Mouse (Mus musculus): Measurements from ENCODE around the gene Gipc2. TPM values are rescaled to one million over a fixed set of nuclear protein-coding genes. Genes with fewer than 3 reads are reported as not detected.

Gene Gipc2
- polyA plus RNA-seq, 1 experiment from 2014 or later: 3.4 TPM

DNA sequence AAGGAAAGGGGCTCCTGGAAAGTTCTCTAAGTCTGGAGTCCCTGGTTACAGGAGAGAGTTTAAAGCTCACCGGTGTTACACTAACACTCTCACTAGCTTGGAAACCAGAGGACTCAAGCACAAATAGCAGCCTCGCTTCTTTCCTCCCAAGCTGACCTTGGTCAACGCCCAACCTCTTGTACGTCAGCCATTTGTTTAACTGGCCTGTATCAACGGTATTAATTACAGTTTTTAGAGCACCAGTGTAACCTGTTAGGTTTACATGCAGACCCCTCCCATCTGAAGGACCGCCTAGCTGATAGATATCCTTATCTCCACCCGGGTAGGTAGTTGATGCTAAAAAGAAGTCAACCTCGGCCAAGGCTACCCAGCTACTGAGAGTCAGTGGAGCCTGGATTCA, 2.7 kb downstream of the Gipc2 start:
- no peaks in the 10 kb centered on the region for H3K36me3 ChIP-seq
- 94% methylated on average over 8 of the region's 8 CpGs for WGBS

DNA sequence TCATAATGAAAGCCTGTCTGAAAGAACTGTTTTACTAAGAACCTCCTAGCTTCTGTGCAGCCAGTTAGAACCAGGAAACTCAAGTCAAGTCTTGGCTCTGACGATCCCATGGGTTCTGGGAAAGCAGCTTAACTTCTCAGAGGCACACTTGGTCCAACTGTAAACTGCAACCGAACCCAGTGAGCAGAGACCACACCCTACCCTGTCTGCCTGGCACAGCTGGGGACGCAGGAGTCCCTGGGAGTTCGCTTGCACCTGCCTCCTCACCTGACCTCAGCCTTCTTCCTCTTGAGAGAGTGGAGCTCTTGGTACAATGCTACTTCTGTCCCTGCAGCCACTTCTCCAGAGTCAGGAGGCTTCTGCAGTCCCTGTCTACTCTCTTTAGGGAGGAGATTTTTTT, 5.4 kb downstream of the Gipc2 start:
- WGBS: 67% methylated on average over 4 of the region's 4 CpGs
- no peak overlapping the region for H3K9ac ChIP-seq (replicated peaks)
- H3K27me3 ChIP-seq: peaks cover 17% of the 10 kb centered on the region
- peaks cover 6% of the 10 kb centered on the region for H3K4me1 ChIP-seq (replicated peaks)
- H3K9me3 ChIP-seq: no peaks in the 10 kb centered on the region
- no peak overlapping the region for H3K4me3 ChIP-seq (replicated peaks)
- no peak overlapping the region for H3K27ac ChIP-seq
- no peaks in the 10 kb centered on the region for H3K36me3 ChIP-seq
- no peak for ATAC-seq
- H3K4me2 ChIP-seq (replicated peaks): no peak overlapping the region

More for the DNA sequence above, 2.7 kb downstream of the Gipc2 start:
- Histone ChIP-seq H3K4me3 (replicated peaks) (no peak overlapping the region), H3K9me3 (no peaks in the 10 kb centered on the region), H3K4me1 (replicated peaks) (peaks cover 23% of the 10 kb centered on the region), H3K27ac (no peak overlapping the region), H3K4me2 (replicated peaks) (no peak overlapping the region), H3K9ac (replicated peaks) (no peak overlapping the region), H3K27me3 (peaks cover 23% of the 10 kb centered on the region)
- ATAC-seq: no peak

DNA sequence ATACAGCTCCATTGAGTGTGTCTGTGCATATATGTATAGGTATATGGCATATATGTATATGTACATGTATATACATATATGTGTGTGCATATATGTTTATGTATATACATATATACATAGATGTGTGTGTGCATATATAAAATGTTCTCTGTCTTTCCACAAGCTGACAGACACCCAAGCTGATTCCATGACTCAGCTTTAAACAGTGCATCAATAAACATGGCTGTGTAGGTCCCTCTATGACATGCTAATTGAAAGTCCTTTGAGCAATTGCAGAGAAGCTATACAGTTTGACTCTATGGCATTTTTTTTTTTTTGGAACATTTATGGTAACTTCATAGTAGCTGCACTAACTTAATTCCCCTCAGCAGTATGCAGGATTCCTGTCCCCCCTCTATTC, 6.7 kb downstream of the Gipc2 start:
- Histone ChIP-seq H3K4me3 (replicated peaks) (no peak overlapping the region), H3K36me3 (no peaks in the 10 kb centered on the region), H3K27me3 (peaks cover 4% of the 10 kb centered on the region; the same call in 1 of the 2 replicates), H3K9me3 (no peaks in the 10 kb centered on the region), H3K4me2 (replicated peaks) (no peak overlapping the region), H3K9ac (replicated peaks) (no peak overlapping the region), H3K4me1 (replicated peaks) (no peaks in the 10 kb centered on the region; the same call in 1 of the 2 replicates), H3K27ac (no peak overlapping the region)
- peak; percentile 51 for ATAC-seq

DNA sequence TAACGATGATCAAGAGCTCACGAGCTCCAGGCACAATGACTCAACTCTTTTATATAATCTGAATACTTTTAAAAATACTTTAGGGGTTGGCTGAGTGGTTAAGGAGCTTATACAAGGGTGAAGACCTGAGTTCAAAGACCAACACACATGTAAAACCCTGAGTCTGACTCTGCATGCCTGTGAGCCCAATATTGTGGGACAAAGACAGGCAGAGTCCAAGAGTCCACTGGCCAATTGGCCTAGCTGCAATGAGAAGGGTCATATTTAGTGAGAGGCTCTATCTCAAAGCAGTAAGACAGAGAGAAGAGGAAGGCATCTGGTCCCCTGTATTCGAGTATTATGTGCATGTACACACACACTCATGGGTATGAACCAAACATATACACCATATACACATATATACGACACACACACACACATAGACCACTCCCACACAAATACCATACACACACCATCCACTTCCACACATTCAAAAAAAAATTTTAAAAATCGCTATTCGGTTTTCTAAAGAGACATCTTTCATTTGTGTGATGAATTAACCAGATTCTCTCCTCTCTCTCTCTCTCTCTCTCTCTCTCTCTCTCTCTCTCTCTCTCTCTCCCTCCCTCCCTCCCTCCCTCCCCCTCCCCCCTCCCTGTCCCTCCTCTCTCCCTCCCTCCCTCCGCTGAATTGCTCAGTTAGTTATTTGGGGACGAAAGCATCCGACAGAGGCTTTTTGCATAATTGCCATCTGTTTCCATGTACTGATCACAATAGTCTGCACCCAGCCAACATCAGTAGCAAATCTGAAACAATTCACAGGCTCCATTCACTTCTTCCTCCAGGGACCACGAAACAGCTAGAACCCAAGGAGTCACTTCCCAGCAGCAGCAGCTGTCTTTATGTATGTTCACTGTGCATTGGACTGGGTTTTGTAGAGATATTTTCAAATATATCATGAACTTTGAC, 7.4 kb downstream of the Gipc2 start:
- Histone ChIP-seq H3K27ac (no peak overlapping the region), H3K9ac (replicated peaks) (no peak overlapping the region), H3K4me3 (replicated peaks) (no peak overlapping the region), H3K36me3 (no peaks in the 10 kb centered on the region), H3K27me3 (peaks cover 4% of the 10 kb centered on the region; the same call in 1 of the 2 replicates), H3K9me3 (no peaks in the 10 kb centered on the region), H3K4me2 (replicated peaks) (no peak overlapping the region), H3K4me1 (replicated peaks) (no peaks in the 10 kb centered on the region; the same call in 1 of the 2 replicates)
- ATAC-seq: peak; percentile 62
- WGBS: 58% methylated on average over 10 of the region's 10 CpGs

DNA sequence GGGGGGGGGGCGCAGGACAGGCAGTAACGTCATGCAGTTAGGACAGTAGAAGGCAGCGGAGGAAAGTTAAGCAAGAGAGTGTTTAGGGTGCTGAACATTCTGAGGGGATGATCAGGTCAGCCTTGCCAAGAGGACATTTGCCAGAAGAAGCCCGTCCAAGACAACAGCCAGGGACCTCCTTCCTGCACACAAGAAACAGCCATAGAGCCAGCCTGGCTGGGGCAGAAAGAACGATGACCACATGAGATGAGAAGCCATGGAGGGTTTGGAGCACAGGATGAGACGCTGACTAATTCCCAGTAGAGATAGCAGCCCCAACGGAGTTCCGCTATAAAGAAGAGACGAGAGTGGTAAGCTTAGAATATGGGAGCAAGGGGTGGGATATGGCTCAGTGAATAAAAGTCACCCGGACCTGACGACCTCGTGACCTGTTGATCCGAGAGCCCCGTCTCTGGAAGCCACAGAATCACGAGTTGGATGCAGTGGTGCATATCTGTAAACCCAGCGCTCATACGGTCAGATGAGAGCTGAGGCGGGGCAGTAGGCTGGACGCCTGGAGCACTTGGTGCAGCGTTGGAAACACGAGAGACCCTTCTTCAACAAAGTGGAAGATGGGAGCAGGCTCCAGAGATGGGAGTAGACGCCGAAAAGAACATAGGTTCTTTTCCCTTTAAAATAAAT, 9.1 kb downstream of the Gipc2 start:
- Histone ChIP-seq H3K9me3 (no peaks in the 10 kb centered on the region), H3K27me3 (peaks cover 4% of the 10 kb centered on the region; the same call in 1 of the 2 replicates), H3K4me3 (replicated peaks) (no peak overlapping the region), H3K9ac (replicated peaks) (no peak overlapping the region), H3K27ac (no peak overlapping the region), H3K4me2 (replicated peaks) (no peak overlapping the region), H3K36me3 (no peaks in the 10 kb centered on the region), H3K4me1 (replicated peaks) (no peaks in the 10 kb centered on the region; the same call in 1 of the 2 replicates)
- ATAC-seq: no peak
- WGBS: 55% methylated on average over 23 of the region's 23 CpGs

DNA sequence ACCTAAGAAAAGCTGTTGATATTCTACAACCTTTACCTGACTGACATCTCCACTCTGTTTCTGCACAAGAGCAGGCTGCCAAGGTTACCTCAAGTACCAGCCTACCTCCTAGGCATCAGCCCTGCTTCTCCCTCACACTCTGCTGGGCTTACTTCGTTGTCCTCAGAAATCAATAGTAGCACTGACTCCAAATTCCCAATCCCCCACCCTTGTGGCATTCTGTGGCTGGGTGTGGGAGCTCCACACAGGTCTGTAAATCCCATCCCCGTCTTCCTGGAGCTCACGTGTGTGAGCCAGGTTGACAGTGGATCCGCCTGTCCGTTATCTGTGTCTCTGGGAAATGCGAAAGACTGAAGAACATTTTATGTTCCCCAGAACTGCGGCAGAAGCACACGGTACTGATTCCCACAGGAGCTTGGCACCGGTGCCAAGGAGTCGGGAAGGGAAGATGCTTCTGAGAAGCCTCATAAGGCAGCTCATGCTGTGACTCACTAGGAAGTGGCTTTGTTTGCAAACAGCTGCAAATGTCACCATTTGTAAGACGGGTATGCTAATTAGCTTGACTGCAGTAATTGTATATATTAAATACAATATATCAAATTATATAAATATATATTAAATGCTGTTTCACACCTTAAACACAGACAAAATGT, 10.6 kb downstream of the Gipc2 start:
- 49% methylated on average over 11 of the region's 11 CpGs for WGBS
- H3K4me2 ChIP-seq (replicated peaks): no peak overlapping the region
- ATAC-seq: peak; percentile 14; the same call in 1 of the 2 replicates
- no peak overlapping the region for H3K9ac ChIP-seq (replicated peaks)
- H3K4me3 ChIP-seq (replicated peaks): no peak overlapping the region
- no peaks in the 10 kb centered on the region for H3K36me3 ChIP-seq
- H3K27ac ChIP-seq: no peak overlapping the region
- H3K27me3 ChIP-seq: peaks cover 4% of the 10 kb centered on the region; the same call in 1 of the 2 replicates
- H3K4me1 ChIP-seq (replicated peaks): no peaks in the 10 kb centered on the region; the same call in 1 of the 2 replicates
- no peaks in the 10 kb centered on the region for H3K9me3 ChIP-seq

DNA sequence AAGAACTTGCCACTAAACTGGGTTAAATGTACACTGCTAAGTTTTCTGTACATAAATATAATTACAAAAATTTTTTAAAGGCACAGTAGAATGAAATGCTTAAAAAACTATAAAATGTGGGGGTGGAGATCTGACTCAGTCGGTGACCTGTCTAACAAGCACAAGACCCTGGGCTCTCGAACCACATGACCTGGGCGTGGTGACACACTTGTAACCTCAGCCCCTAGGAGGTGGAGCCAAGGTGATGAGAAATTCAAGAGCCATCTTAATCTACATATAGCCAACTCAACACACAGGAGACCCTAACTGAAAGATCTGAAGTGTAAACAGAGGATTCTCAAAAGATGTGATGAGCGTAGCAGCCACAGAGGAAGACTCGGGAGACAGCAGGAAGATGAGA, 11.9 kb downstream of the Gipc2 start:
- Histone ChIP-seq H3K36me3 (no peaks in the 10 kb centered on the region), H3K4me3 (replicated peaks) (no peak overlapping the region), H3K27ac (no peak overlapping the region), H3K9me3 (no peaks in the 10 kb centered on the region), H3K4me1 (replicated peaks) (no peaks in the 10 kb centered on the region; the same call in 1 of the 2 replicates), H3K4me2 (replicated peaks) (no peak overlapping the region), H3K9ac (replicated peaks) (no peak overlapping the region), H3K27me3 (peaks cover 4% of the 10 kb centered on the region; the same call in 1 of the 2 replicates)
- no peak for ATAC-seq
- 88% methylated on average over 5 of the region's 5 CpGs for WGBS

DNA sequence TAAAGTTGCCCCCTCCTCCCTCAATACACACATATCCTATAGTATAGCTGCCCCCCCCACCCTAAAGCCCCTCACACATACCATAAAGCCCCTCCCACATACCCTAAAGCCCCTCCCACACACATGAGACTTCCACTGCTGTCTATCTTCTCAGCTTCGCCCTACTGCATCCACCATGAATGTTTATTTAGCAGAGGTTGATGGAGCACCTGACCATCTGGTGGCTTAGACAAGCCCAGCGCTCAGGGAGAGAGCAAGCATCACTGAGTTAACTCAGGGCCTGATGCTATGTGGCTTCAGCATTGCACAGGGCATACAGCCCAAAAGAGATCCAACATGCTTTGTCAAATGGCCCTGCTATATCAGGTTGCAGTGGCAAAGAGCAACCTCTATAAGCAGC, 12.9 kb downstream of the Gipc2 start:
- no peak for ATAC-seq
- Histone ChIP-seq H3K27ac (no peak overlapping the region), H3K27me3 (peaks cover 4% of the 10 kb centered on the region; the same call in 1 of the 2 replicates), H3K9me3 (no peaks in the 10 kb centered on the region), H3K9ac (replicated peaks) (no peak overlapping the region), H3K36me3 (no peaks in the 10 kb centered on the region), H3K4me3 (replicated peaks) (no peak overlapping the region), H3K4me2 (replicated peaks) (no peak overlapping the region), H3K4me1 (replicated peaks) (no peaks in the 10 kb centered on the region; the same call in 1 of the 2 replicates)
- WGBS: 90% methylated on average over 2 of the region's 2 CpGs

DNA sequence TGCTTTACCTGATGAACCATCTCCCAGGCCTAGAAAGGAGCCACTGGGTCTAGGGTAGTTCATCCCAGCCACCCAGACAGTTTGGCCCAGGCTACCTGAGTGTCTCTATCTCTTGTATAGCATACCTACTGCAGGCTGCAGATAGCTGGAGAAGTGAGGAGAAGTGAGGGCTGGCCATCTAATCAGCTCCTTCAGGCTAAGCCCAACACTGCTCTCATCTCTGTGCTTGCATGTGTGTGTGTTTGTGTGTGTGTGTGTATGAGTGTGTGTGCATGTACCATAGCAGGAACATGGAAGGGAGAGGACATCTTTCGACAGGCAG, 13.6 kb downstream of the Gipc2 start:
- H3K9ac ChIP-seq (replicated peaks): no peak overlapping the region
- H3K27me3 ChIP-seq: peaks cover 4% of the 10 kb centered on the region; the same call in 1 of the 2 replicates
- H3K4me3 ChIP-seq (replicated peaks): no peak overlapping the region
- no peak for ATAC-seq
- H3K27ac ChIP-seq: no peak overlapping the region
- H3K9me3 ChIP-seq: no peaks in the 10 kb centered on the region
- no peaks in the 10 kb centered on the region; the same call in 1 of the 2 replicates for H3K4me1 ChIP-seq (replicated peaks)
- no peak overlapping the region for H3K4me2 ChIP-seq (replicated peaks)
- WGBS: 100% methylated on average over 1 of the region's 1 CpGs
- H3K36me3 ChIP-seq: no peaks in the 10 kb centered on the region

DNA sequence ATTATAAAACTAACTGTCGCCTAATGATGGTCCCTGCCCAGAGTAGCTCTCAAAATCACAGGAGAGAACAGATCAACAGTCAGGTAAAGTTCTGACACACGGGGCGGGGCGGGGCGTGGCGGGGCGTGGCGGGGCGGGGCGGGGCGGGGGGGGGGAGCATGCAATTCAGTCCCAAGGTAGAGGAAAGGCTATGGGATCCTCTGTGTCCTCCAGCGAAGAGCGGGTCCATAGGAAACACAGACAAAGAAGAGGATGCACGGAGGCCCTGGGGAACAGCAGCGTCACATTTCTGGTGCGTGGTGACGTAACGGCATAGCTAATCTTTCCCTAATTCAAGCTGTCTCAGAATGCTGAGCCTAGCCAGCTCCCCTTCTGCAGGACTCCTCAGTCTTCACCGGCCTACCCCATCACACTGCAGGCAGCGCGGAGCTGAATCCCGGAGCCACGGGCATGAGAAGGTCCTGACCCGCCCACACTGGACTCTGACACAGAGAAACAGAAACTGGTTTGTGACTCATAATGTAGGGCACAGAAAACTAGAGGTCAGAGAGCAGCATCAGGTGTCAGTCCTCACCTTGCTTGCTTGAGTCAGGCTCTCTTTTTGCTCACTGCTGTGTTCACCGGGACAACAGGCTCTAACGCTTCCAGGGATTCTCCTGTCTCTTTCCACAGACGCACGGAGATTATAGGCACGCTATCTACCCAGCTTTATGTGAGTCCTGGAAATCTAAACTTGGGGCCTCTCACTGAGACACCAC, 14.1 kb downstream of the Gipc2 start:
- no peaks in the 10 kb centered on the region; the same call in 1 of the 2 replicates for H3K4me1 ChIP-seq (replicated peaks)
- WGBS: 67% methylated on average over 24 of the region's 29 CpGs
- peak overlapping the region; percentile 41 for H3K4me2 ChIP-seq (replicated peaks)
- H3K27me3 ChIP-seq: peaks cover 2% of the 10 kb centered on the region; the same call in 1 of the 2 replicates
- 0 out of 2 replicates have a peak, but pooled peaks have one; percentile 35 for ATAC-seq
- H3K9ac ChIP-seq (replicated peaks): no peak overlapping the region
- no peak overlapping the region for H3K27ac ChIP-seq
- H3K9me3 ChIP-seq: no peaks in the 10 kb centered on the region
- H3K36me3 ChIP-seq: no peaks in the 10 kb centered on the region
- H3K4me3 ChIP-seq (replicated peaks): peak overlapping the region; percentile 22

DNA sequence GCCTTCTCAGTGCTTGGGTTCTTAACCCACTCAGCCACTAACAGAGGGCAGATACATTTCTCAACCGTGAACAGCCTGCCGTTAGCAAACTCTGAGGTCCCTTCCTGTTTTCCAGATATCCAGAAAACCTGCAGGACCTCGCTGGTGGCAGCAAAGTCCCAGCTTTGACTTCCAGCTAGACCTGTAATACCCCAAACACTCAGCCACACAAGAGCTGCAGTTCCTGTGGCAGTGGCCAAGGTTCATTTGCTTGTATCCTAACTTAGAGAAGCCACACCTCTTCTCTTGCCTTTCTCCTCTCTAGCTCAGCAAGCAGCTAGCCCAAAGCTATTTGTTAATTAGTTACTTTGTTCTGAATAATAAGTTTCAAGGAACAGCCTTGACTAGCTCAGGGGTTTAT, 16.2 kb downstream of the Gipc2 start:
- H3K4me3 ChIP-seq (replicated peaks): no peak overlapping the region
- WGBS: 66% methylated on average over 3 of the region's 3 CpGs
- no peak overlapping the region for H3K4me2 ChIP-seq (replicated peaks)
- no peaks in the 10 kb centered on the region for H3K4me1 ChIP-seq (replicated peaks)
- H3K9ac ChIP-seq (replicated peaks): no peak overlapping the region
- no peak for ATAC-seq
- H3K27ac ChIP-seq: no peak overlapping the region
- no peaks in the 10 kb centered on the region for H3K36me3 ChIP-seq
- no peaks in the 10 kb centered on the region for H3K9me3 ChIP-seq
- H3K27me3 ChIP-seq: no peaks in the 10 kb centered on the region
